Mouse (Mus musculus) liver, adult 2 months (tissue): ENCODE data around the gene Xpo5. TPM values are rescaled to one million over a fixed set of nuclear protein-coding genes. Genes with fewer than 3 reads are reported as not detected.
A peak's percentile ranks its signal among the peaks of the same experiment; 100 is the strongest.

ENCODE experiments used
- DNase-seq: peaks from one replicate; pipeline ENCODE4 v3.0.0-alpha.2; 2011; ENCODE audit warnings: low read depth, low spot score; ENCODE audit errors: extremely low read depth
- H3K27ac ChIP-seq: fragments of 200-500 bp; replicated peaks from 2 replicates; pipeline ENCODE4 v1.5.1; 2012; ENCODE audit warnings: low read depth, mild to moderate bottlenecking, control low read depth, inconsistent platforms, low read length; ENCODE audit not compliant: insufficient read depth
- H3K27me3 ChIP-seq: fragments of 200-500 bp; 2 replicates; pipeline ENCODE4 v1.6.1; 2012; ENCODE audit warnings: mild to moderate bottlenecking, moderate library complexity, low read length, inconsistent platforms; ENCODE audit not compliant: control insufficient read depth, insufficient read depth
- H3K36me3 ChIP-seq: fragments of 200-500 bp; 2 replicates; pipeline ENCODE4 v1.6.1; 2012; ENCODE audit warnings: low read length, inconsistent platforms; ENCODE audit not compliant: control insufficient read depth, insufficient read depth
- H3K4me1 ChIP-seq: fragments of 200-500 bp; 2 replicates; pipeline ENCODE4 v1.6.1; 2011; ENCODE audit warnings: low read length; ENCODE audit not compliant: control insufficient read depth, insufficient read depth
- H3K4me3 ChIP-seq: fragments of 200-500 bp; 2 replicates; pipeline ENCODE4 v1.5.1; 2011; ENCODE audit warnings: low read depth, mild to moderate bottlenecking, control low read depth, low read length, moderate library complexity; ENCODE audit not compliant: insufficient read depth
- H3K79me2 ChIP-seq: fragments of 200-500 bp; 2 replicates; pipeline ENCODE4 v1.6.1; 2012; ENCODE audit warnings: inconsistent platforms, mild to moderate bottlenecking, low read length, moderate library complexity; ENCODE audit not compliant: control insufficient read depth, insufficient read depth
- H3K9ac ChIP-seq: fragments of 200-500 bp; 2 replicates; pipeline ENCODE4 v1.6.1; 2012; ENCODE audit warnings: low read depth, mild to moderate bottlenecking, control low read depth, inconsistent platforms, low read length
- CTCF ChIP-seq: fragments of 200-500 bp; IDR thresholded peaks from 2 replicates; pipeline ENCODE4 v1.5.1; 2011; ENCODE audit warnings: low read depth, low read length, control low read depth
- POLR2A ChIP-seq: fragments of 200-500 bp; IDR thresholded peaks from 2 replicates; pipeline ENCODE4 v1.6.1; 2011; ENCODE audit warnings: low read length, control low read depth; ENCODE audit not compliant: insufficient read depth; ENCODE audit errors: extremely low read depth
- WGBS: fragments of 180-500 bp; shearing (Covaris S2); methylation state at CpG from one replicate; pipeline ENCODE4 v1.1.7; 2018; 5-methylcytosine and 5-hydroxymethylcytosine counted together
- polyA plus RNA-seq: library from polyadenylated mRNA; depleted of rRNA; stranded (reverse); fragments of >200 nt; gene quantifications from 2 replicates; pipeline ENCODE4 v1.2.3, GENCODE M21; 2012
- total RNA-seq: library from RNA; depleted of rRNA; stranded (reverse); fragments of >200 nt; gene quantifications from 2 replicates; pipeline ENCODE4 v1.2.3, GENCODE M21; 2014

Xpo5 gene
- total and polyA plus RNA-seq, 2 experiments, result 9.9 to 10.8 TPM

GRCm38 (mm10) chr17:46168318-46168717 is 34.3 kb upstream of the Xpo5 start:
- no peak for DNase-seq

GRCm38 (mm10) chr17:46168768-46169167 is 33.8 kb upstream of the Xpo5 start:
- Histone ChIP-seq H3K27me3 (no peaks in the 10 kb centered on the region), H3K4me3 (no peak overlapping the region), H3K4me1 (no peaks in the 10 kb centered on the region), H3K79me2 (no peaks in the 10 kb centered on the region; the same call in 1 of the 2 replicates), H3K36me3 (peaks cover 35% of the 10 kb centered on the region), H3K27ac (no peak overlapping the region), H3K9ac (no peak overlapping the region)
- DNase-seq, result no peak
- WGBS, result 96% methylated on average over 5 of the region's 5 CpGs
- TF ChIP-seq POLR2A (no peak), CTCF (no peak)

More at GRCm38 (mm10) chr17:46168318-46168717, 34.3 kb upstream of the Xpo5 start:
- Histone ChIP-seq H3K36me3 (peaks cover 35% of the 10 kb centered on the region), H3K27ac (no peak overlapping the region), H3K4me1 (0 out of 2 replicates have a peak, but pooled peaks cover 1% of the 10 kb centered on the region), H3K9ac (no peak overlapping the region), H3K79me2 (no peaks in the 10 kb centered on the region; the same call in 1 of the 2 replicates), H3K27me3 (no peaks in the 10 kb centered on the region), H3K4me3 (no peak overlapping the region)
- WGBS, result 64% methylated on average over 5 of the region's 5 CpGs
- TF ChIP-seq POLR2A (no peak), CTCF (no peak)

GRCm38 (mm10) chr17:46170538-46170937 is 32.0 kb upstream of the Xpo5 start:
- H3K36me3 ChIP-seq, result peaks cover 31% of the 10 kb centered on the region
- TF ChIP-seq CTCF, result peak; percentile 62; the same call in 1 of the 2 replicates
- TF ChIP-seq POLR2A, result no peak

GRCm38 (mm10) chr17:46182273-46182672 is 20.3 kb upstream of the Xpo5 start:
- 91% methylated on average over 4 of the region's 4 CpGs for whole genome bisulfite sequencing
- H3K27me3 ChIP-seq, result no peaks in the 10 kb centered on the region
- DNase-seq, result no peak
- H3K27ac ChIP-seq, result no peak overlapping the region
- peaks cover 24% of the 10 kb centered on the region for H3K36me3 ChIP-seq
- H3K4me1 ChIP-seq, result no peaks in the 10 kb centered on the region
- no peak overlapping the region for H3K4me3 ChIP-seq
- H3K79me2 ChIP-seq, result no peaks in the 10 kb centered on the region
- TF ChIP-seq POLR2A (no peak), CTCF (no peak)
- H3K9ac ChIP-seq, result no peak overlapping the region

More at GRCm38 (mm10) chr17:46170538-46170937, 32.0 kb upstream of the Xpo5 start:
- 88% methylated on average over 3 of the region's 3 CpGs for WGBS
- DNase-seq, result peak; percentile 41
- Histone ChIP-seq H3K4me3 (no peak overlapping the region), H3K27ac (no peak overlapping the region), H3K9ac (no peak overlapping the region), H3K4me1 (no peaks in the 10 kb centered on the region), H3K27me3 (no peaks in the 10 kb centered on the region), H3K79me2 (no peaks in the 10 kb centered on the region)

GRCm38 (mm10) chr17:46188829-46189228 is 13.8 kb upstream of the Xpo5 start:
- 69% methylated on average over 2 of the region's 2 CpGs for WGBS
- TF ChIP-seq CTCF (no peak), POLR2A (no peak)
- Histone ChIP-seq H3K36me3 (peaks cover 29% of the 10 kb centered on the region), H3K27ac (no peak overlapping the region), H3K9ac (no peak overlapping the region), H3K4me1 (no peaks in the 10 kb centered on the region), H3K4me3 (no peak overlapping the region), H3K79me2 (no peaks in the 10 kb centered on the region), H3K27me3 (no peaks in the 10 kb centered on the region)
- DNase-seq, result no peak

GRCm38 (mm10) chr17:46201151-46201550 is 1.4 kb upstream of the Xpo5 start:
- no peak for TF ChIP-seq CTCF
- no peak for TF ChIP-seq POLR2A
- no peak for DNase-seq
- Histone ChIP-seq H3K4me1 (peaks cover 6% of the 10 kb centered on the region), H3K4me3 (no peak overlapping the region), H3K36me3 (peaks cover 15% of the 10 kb centered on the region), H3K9ac (no peak overlapping the region), H3K79me2 (peaks cover 16% of the 10 kb centered on the region; the same call in 1 of the 2 replicates), H3K27ac (no peak overlapping the region), H3K27me3 (no peaks in the 10 kb centered on the region)
- WGBS, result 70% methylated on average over 6 of the region's 6 CpGs
